23 mouse cellular contexts compared by ENCODE assay signal in the genomic region with DNA sequence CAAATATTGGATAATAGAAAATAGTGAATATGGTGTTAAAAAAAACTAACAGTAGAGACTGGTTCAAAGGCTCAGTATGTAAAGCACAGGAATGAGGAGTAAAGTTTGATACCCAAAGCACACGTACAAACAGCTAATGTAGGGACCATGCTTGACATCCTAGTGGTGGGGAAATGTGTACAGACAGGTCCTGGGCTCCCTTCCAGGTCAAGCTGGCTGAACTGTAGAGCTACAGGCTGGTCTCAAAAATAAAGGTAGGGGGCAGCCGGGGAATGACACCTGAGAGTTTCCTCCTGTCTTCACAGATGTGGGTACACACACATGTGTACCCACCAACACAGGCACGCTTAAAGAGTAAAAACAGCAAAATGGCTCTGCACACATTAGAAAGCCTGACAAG.
"Had no signal": no experiment of that assay in that cellular context is flagged by ENCODE, and none has a peak within 500 bp of the region (broad histone marks: within the 10 kb centered on the region; RNA-seq: fewer than 3 reads in every experiment).

No protein-coding gene starts in this region.

- DNase-seq: gastrocnemius, adult 2 months; gastrocnemius, postnatal 10 days; gastrocnemius, postnatal 25 days; heart, adult 18-20 months; heart, postnatal 10 days; heart, postnatal 4 days; kidney, adult 18-20 months; kidney, adult 8-10 months; kidney, postnatal 10 days; kidney, postnatal 25 days; kidney, postnatal 4 days; liver; liver, embryonic 13.5 days had no signal

- H3K27ac ChIP-seq: gastrocnemius, adult 2 months; heart, embryonic 10.5 days; hindbrain, embryonic 10.5 days; hindbrain, embryonic 12.5 days; hindbrain, embryonic 15.5 days; intestine, embryonic 15.5 days; layer of hippocampus, adult 2 months; limb, embryonic 10.5 days; limb, embryonic 12.5 days; liver, embryonic 13.5 days; liver, embryonic 15.5 days had no signal

- H3K4me3 ChIP-seq: gastrocnemius, adult 2 months; heart, embryonic 10.5 days; heart, embryonic 12.5 days; hindbrain, embryonic 10.5 days; hindbrain, embryonic 12.5 days; hindbrain, embryonic 15.5 days; intestine, embryonic 15.5 days; layer of hippocampus, adult 2 months; limb, embryonic 10.5 days; limb, embryonic 12.5 days; liver, embryonic 13.5 days; liver, embryonic 15.5 days had no signal
